Mouse (Mus musculus): Measurements from ENCODE around the gene Net1. TPM values are rescaled to one million over a fixed set of nuclear protein-coding genes. Genes with fewer than 3 reads are reported as not detected.
A peak's percentile ranks its signal among the peaks of the same experiment; 100 is the strongest.
"Not testable (repeated sequence)": the region's sequence is repeated elsewhere in the genome, so short reads cannot be mapped to it uniquely, and the experiment has no call there.

The Net1 gene
- polyA plus RNA-seq, 1 experiment from 2014 or later = 86.4 TPM

DNA sequence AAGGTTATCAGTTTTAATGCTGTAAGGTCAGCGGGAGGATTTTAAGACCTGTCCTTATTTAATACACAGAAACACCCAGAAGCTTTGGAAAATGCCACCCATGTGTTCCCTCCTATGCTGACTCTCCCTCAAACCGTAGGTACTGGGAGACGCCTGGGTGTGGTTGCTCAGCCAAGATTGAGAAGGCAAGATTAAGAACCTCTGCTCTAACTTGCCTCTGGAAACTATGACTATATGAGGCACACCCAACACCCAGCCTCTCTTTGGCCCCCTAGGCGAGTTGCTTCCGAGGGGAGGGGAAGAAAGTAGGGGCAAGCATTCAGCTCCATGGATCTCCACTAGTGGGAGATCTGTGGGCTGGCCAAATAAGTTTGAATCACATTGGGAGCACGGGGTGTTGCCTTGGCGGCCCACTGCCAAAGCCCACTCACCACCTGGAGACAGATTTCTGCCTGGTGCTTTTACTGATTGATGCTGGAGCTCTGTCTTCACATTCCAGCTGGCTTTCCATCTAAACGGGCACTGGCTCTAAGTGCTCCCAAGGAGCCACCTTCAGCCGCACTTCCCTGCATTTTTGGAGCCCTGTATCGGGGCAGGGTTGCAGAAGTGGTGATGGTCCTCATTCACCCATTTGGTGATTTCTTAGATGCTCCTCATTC, 55.0 kb downstream of the Net1 start:
- Histone ChIP-seq H3K36me3 (ENCODE audit: control insufficient read depth, insufficient read depth, low read length) (no peaks in the 10 kb centered on the region), H3K4me2 (ENCODE audit: low read length) (no peak overlapping the region), H3K4me1 (replicated peaks; ENCODE audit: control insufficient read depth, insufficient read depth, low read length) (no peaks in the 10 kb centered on the region), H3K9me3 (ENCODE audit: control insufficient read depth, low read length) (no peaks in the 10 kb centered on the region), H3K9ac (ENCODE audit: low read length) (no peak overlapping the region), H3K27ac (ENCODE audit: low read depth) (no peak overlapping the region), H3K27me3 (replicated peaks; ENCODE audit: control insufficient read depth, insufficient read depth, low read length) (no peaks in the 10 kb centered on the region), H3K4me3 (ENCODE audit: low read depth, low read length) (no peak overlapping the region)
- ATAC-seq (replicated peaks; ENCODE audit: low FRiP score, low TSS enrichment, low read depth) (no peak), DNase-seq (ENCODE audit: low spot score) (no peak)
- 84% methylated on average over 10 of the region's 10 CpGs for WGBS

DNA sequence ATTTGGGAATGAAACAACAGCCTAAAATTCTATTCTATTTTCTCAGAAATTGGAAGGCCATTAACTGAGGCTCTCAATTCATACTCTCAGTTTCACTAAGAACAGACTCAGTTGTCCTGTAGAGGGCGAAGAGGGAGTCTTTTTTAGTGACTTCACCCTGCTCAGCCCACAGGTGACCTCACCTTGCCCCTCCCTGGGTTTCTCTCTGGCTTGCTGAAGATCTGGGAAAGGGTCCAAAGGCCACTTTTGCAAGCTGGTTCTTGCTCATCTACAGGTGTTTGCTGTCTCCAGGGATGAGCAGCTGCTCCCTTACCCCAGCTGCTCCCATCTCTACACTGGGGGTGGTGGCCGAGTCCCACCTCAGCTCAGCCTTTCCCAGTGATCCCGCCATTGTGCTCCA, 55.7 kb downstream of the Net1 start:
- WGBS = 63% methylated on average over 3 of the region's 3 CpGs
- DNase-seq (ENCODE audit: low spot score) (no peak), ATAC-seq (replicated peaks; ENCODE audit: low FRiP score, low TSS enrichment, low read depth) (peak; percentile 30; the same call in 1 of the 2 replicates)

DNA sequence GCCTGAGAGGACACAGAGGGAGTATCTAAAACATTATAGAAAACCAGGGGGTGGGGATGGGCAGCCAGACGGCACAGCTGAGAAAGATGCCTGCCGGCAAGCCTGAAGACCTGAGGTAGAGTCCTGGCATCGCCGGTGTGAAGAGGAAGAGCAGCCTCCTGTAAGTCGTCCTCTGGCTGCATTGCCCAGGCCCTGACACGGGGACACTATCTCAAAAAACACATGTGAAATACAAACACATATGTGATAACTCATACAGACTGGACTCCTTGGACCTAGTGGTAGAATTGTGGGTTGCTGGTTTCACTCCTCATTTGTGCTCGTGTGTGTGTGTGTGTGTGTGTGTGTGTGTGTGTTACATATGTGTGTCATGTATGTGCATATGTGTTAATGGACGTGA, 56.8 kb downstream of the Net1 start:
- H3K4me3 ChIP-seq (ENCODE audit: low read depth, low read length) = no peak overlapping the region
- no peak overlapping the region for H3K27ac ChIP-seq (ENCODE audit: low read depth)
- 89% methylated on average over 8 of the region's 8 CpGs for WGBS
- no peak overlapping the region for H3K4me2 ChIP-seq (ENCODE audit: low read length)
- H3K4me1 ChIP-seq (replicated peaks; ENCODE audit: control insufficient read depth, insufficient read depth, low read length) = no peaks in the 10 kb centered on the region
- ATAC-seq (replicated peaks; ENCODE audit: low FRiP score, low TSS enrichment, low read depth) (no peak), DNase-seq (ENCODE audit: low spot score) (no peak)
- H3K9ac ChIP-seq (ENCODE audit: low read length) = no peak overlapping the region
- H3K9me3 ChIP-seq (ENCODE audit: control insufficient read depth, low read length) = no peaks in the 10 kb centered on the region
- no peaks in the 10 kb centered on the region for H3K27me3 ChIP-seq (replicated peaks; ENCODE audit: control insufficient read depth, insufficient read depth, low read length)
- no peaks in the 10 kb centered on the region for H3K36me3 ChIP-seq (ENCODE audit: control insufficient read depth, insufficient read depth, low read length)

More for the DNA sequence above, 55.7 kb downstream of the Net1 start:
- Histone ChIP-seq H3K9me3 (ENCODE audit: control insufficient read depth, low read length) (no peaks in the 10 kb centered on the region), H3K36me3 (ENCODE audit: control insufficient read depth, insufficient read depth, low read length) (no peaks in the 10 kb centered on the region), H3K27me3 (replicated peaks; ENCODE audit: control insufficient read depth, insufficient read depth, low read length) (no peaks in the 10 kb centered on the region), H3K27ac (ENCODE audit: low read depth) (no peak overlapping the region), H3K4me3 (ENCODE audit: low read depth, low read length) (no peak overlapping the region), H3K9ac (ENCODE audit: low read length) (no peak overlapping the region), H3K4me2 (ENCODE audit: low read length) (no peak overlapping the region), H3K4me1 (replicated peaks; ENCODE audit: control insufficient read depth, insufficient read depth, low read length) (no peaks in the 10 kb centered on the region)

DNA sequence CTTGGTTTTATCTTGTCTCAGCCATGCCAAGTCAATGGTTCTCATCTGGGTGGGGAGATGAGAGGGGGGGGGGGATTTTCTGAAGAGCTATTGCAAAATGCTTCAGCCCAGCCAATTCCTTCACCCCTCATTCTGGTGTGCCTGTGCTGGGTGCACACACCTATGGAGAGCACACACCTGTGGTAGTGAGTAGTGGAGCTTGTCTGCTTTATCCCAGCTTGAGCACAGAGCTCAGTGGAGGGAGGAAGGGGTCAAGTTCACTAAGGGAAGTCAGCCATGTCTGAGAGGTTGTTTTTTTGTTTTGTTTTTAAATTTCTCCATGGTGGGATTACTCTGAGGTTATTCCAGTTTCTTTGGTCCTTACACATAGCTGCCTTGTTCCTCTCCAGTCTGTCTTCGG, 61.8 kb downstream of the Net1 start:
- Histone ChIP-seq H3K27ac (ENCODE audit: low read depth) (no peak overlapping the region), H3K9me3 (ENCODE audit: control insufficient read depth, low read length) (no peaks in the 10 kb centered on the region), H3K9ac (ENCODE audit: low read length) (no peak overlapping the region), H3K4me1 (replicated peaks; ENCODE audit: control insufficient read depth, insufficient read depth, low read length) (no peaks in the 10 kb centered on the region), H3K4me2 (ENCODE audit: low read length) (no peak overlapping the region), H3K4me3 (ENCODE audit: low read depth, low read length) (no peak overlapping the region), H3K36me3 (ENCODE audit: control insufficient read depth, insufficient read depth, low read length) (no peaks in the 10 kb centered on the region), H3K27me3 (replicated peaks; ENCODE audit: control insufficient read depth, insufficient read depth, low read length) (no peaks in the 10 kb centered on the region)
- no peak for ATAC-seq (replicated peaks; ENCODE audit: low FRiP score, low TSS enrichment, low read depth)
- 83% methylated on average over 1 of the region's 1 CpGs for WGBS
- no peak for DNase-seq (ENCODE audit: low spot score)

DNA sequence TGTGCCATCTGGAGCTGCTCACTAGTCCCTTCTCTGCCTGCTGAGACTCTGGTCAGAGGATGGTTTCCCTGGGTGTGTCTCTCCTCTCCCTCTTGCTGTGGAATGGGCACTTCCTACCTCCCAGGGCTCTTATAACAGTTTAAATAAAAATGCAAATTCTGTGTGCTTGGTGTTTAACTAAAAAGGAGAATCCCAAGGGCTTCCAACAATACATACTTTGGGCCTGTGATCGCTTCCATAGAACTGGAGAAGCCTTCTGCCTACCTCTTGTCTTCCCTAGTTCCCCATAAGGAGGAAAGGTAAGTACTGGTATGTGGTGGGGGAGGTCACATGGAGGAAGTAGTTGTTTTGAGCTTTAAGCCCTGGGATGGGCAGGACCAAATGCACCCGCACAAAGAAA, 63.2 kb downstream of the Net1 start:
- no peak overlapping the region for H3K4me2 ChIP-seq (ENCODE audit: low read length)
- H3K9me3 ChIP-seq (ENCODE audit: control insufficient read depth, low read length) = no peaks in the 10 kb centered on the region
- DNase-seq (ENCODE audit: low spot score) = peak; percentile 6
- no peak for ATAC-seq (replicated peaks; ENCODE audit: low FRiP score, low TSS enrichment, low read depth)
- no peak overlapping the region for H3K4me3 ChIP-seq (ENCODE audit: low read depth, low read length)
- H3K9ac ChIP-seq (ENCODE audit: low read length) = no peak overlapping the region
- no peaks in the 10 kb centered on the region for H3K4me1 ChIP-seq (replicated peaks; ENCODE audit: control insufficient read depth, insufficient read depth, low read length)
- H3K27ac ChIP-seq (ENCODE audit: low read depth) = no peak overlapping the region
- no peaks in the 10 kb centered on the region for H3K27me3 ChIP-seq (replicated peaks; ENCODE audit: control insufficient read depth, insufficient read depth, low read length)
- WGBS = 90% methylated on average over 2 of the region's 2 CpGs
- H3K36me3 ChIP-seq (ENCODE audit: control insufficient read depth, insufficient read depth, low read length) = no peaks in the 10 kb centered on the region

DNA sequence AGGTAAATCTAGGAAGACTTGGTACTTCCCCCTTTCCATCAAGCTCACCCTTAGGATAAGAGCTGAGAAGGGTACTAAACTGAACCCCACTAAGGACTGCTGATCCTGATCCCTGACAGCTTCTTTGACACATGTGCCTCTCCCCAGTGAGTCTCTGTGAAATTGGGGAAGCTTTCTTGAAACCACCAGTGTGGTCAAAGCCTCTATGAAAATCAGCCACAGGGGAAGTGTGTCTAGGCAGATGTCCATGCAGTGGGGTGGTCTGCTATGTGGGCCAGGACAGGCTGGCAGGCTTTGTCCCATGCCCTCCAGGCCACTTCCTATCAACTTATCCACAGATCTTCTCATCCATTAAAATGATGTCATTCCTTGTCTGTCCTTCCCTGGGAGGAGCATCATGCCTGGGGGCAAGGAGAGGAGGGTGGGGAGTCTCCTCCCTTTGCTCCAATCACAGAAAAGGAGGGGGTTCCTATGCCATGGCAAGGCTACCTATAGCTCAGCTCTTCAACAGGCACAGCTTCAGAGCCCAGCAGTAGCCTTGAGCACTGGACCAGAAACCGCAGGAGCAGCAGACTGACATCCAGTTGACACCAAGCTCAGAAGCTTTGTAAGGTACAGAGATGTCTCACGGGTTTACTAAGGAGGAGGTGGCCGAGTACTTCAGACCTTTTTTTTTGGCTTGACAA, 64.2 kb downstream of the Net1 start, which contains the start of gene Calm5:
TSS of gene Calm5 (plus strand) at position 526 of the 686 bp plus-strand sequence.
- H3K36me3 ChIP-seq (ENCODE audit: control insufficient read depth, insufficient read depth, low read length); ATAC-seq (replicated peaks; ENCODE audit: low FRiP score, low TSS enrichment, low read depth); H3K9ac ChIP-seq (ENCODE audit: low read length); H3K9me3 ChIP-seq (ENCODE audit: control insufficient read depth, low read length); DNase-seq (ENCODE audit: low spot score); H3K4me1 ChIP-seq (replicated peaks; ENCODE audit: control insufficient read depth, insufficient read depth, low read length); H3K4me2 ChIP-seq (ENCODE audit: low read length); H3K27ac ChIP-seq (ENCODE audit: low read depth); H3K4me3 ChIP-seq (ENCODE audit: low read depth, low read length); H3K27me3 ChIP-seq (replicated peaks; ENCODE audit: control insufficient read depth, insufficient read depth, low read length): not testable (repeated sequence)
- 86% methylated on average over 3 of the region's 3 CpGs for WGBS

DNA sequence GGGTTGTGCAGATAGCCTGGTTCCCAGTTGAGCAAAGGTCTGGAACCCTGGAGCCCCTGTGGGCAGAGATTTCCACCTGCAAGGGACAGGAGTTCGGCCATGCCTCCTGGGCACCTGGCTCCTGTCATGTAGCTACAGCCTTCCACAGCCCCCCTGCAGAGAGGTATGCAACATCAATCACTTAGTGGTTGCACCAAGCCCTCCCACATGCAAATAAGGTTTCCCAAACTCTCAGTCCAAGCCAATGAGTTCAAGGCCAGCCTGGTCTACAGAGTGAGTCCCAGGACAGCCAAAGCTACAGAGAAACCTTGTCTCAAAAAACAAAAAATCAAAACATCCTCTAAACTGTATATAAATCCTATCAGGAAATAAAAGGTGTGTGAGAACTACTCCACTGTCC, 67.7 kb downstream of the Net1 start:
- H3K9ac ChIP-seq (ENCODE audit: low read length) = no peak overlapping the region
- no peaks in the 10 kb centered on the region for H3K36me3 ChIP-seq (ENCODE audit: control insufficient read depth, insufficient read depth, low read length)
- no peaks in the 10 kb centered on the region for H3K9me3 ChIP-seq (ENCODE audit: control insufficient read depth, low read length)
- ATAC-seq (replicated peaks; ENCODE audit: low FRiP score, low TSS enrichment, low read depth) = no peak
- no peaks in the 10 kb centered on the region for H3K4me1 ChIP-seq (replicated peaks; ENCODE audit: control insufficient read depth, insufficient read depth, low read length)
- no peak overlapping the region for H3K27ac ChIP-seq (ENCODE audit: low read depth)
- no peaks in the 10 kb centered on the region for H3K27me3 ChIP-seq (replicated peaks; ENCODE audit: control insufficient read depth, insufficient read depth, low read length)
- WGBS = 57% methylated on average over 1 of the region's 1 CpGs
- no peak overlapping the region for H3K4me3 ChIP-seq (ENCODE audit: low read depth, low read length)
- H3K4me2 ChIP-seq (ENCODE audit: low read length) = no peak overlapping the region
- peak; percentile 25 for DNase-seq (ENCODE audit: low spot score)

DNA sequence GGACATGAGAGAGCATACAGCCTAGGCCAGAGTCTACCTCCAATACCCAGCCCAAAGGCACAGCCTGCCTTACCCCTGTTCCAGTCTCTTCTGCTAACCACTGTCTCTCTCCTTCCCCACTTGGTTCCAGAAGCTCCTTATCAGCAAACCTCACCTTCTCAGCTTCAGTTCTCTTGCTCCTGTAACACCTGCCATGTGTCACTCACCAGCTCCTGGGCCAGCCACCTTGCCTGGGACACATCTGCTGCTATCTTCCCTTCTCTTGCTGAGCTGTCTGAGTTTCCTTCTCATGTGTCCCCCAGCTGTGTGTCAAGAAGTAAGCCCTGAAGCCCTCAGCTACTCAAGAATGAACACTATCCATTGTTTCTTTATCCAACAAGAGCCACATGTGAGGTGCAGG, 77.4 kb downstream of the Net1 start:
- H3K27ac ChIP-seq (ENCODE audit: low read depth); H3K36me3 ChIP-seq (ENCODE audit: control insufficient read depth, insufficient read depth, low read length); ATAC-seq (replicated peaks; ENCODE audit: low FRiP score, low TSS enrichment, low read depth); H3K27me3 ChIP-seq (replicated peaks; ENCODE audit: control insufficient read depth, insufficient read depth, low read length); H3K9me3 ChIP-seq (ENCODE audit: control insufficient read depth, low read length); H3K4me1 ChIP-seq (replicated peaks; ENCODE audit: control insufficient read depth, insufficient read depth, low read length); H3K4me2 ChIP-seq (ENCODE audit: low read length); H3K4me3 ChIP-seq (ENCODE audit: low read depth, low read length); H3K9ac ChIP-seq (ENCODE audit: low read length); DNase-seq (ENCODE audit: low spot score): not testable (repeated sequence)

DNA sequence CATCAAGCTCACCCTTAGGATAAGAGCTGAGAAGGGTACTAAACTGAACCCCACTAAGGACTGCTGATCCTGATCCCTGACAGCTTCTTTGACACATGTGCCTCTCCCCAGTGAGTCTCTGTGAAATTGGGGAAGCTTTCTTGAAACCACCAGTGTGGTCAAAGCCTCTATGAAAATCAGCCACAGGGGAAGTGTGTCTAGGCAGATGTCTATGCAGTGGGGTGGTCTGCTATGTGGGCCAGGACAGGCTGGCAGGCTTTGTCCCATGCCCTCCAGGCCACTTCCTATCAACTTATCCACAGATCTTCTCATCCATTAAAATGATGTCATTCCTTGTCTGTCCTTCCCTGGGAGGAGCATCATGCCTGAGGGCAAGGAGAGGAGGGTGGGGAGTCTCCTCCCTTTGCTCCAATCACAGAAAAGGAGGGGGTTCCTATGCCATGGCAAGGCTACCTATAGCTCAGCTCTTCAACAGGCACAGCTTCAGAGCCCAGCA, 80.7 kb downstream of the Net1 start, which contains the start of gene Calm4:
TSS of gene Calm4 (plus strand) at position 446 of the 496 bp plus-strand sequence.
- not testable (repeated sequence) for H3K4me2 ChIP-seq (ENCODE audit: low read length); H3K9ac ChIP-seq (ENCODE audit: low read length); H3K27ac ChIP-seq (ENCODE audit: low read depth); H3K4me1 ChIP-seq (replicated peaks; ENCODE audit: control insufficient read depth, insufficient read depth, low read length); ATAC-seq (replicated peaks; ENCODE audit: low FRiP score, low TSS enrichment, low read depth); H3K36me3 ChIP-seq (ENCODE audit: control insufficient read depth, insufficient read depth, low read length); DNase-seq (ENCODE audit: low spot score); H3K4me3 ChIP-seq (ENCODE audit: low read depth, low read length); H3K27me3 ChIP-seq (replicated peaks; ENCODE audit: control insufficient read depth, insufficient read depth, low read length); H3K9me3 ChIP-seq (ENCODE audit: control insufficient read depth, low read length)

Data from intestine, embryonic 14.5 days (tissue).